Mouse (Mus musculus) CH12.LX (cell line): ENCODE measurements at regions not wholly inside any gene's neighbourhood (a gene's known extent, or its start where the extent isn't known, plus 50 kb on each side); places are given as distances from the start of the nearest gene placed in this dataset.

Experiments
- EP300 ChIP-seq: IDR thresholded peaks from 2 replicates; pipeline ENCODE4 v1.6.1; 2011; ENCODE audit warnings: low read length, improper control_type of control experiment
- JUND ChIP-seq: conservative IDR thresholded peaks from 2 replicates; pipeline ENCODE4 v1.6.1; 2011; ENCODE audit warnings: low read depth, low read length, improper control_type of control experiment
- MAFK ChIP-seq: IDR thresholded peaks from 2 replicates; pipeline ENCODE4 v1.6.1; 2011; ENCODE audit warnings: low read length, improper control_type of control experiment; ENCODE audit not compliant: insufficient replicate concordance

GRCm38 (mm10) chr12:12846716-12847115, 95.0 kb downstream of the Mycn start:
- no peak for TF ChIP-seq MAFK
- no peak for TF ChIP-seq EP300
- TF ChIP-seq JUND: no peak
